Mouse (Mus musculus): Measurements from ENCODE around the gene Avpi1. TPM values are rescaled to one million over a fixed set of nuclear protein-coding genes. Genes with fewer than 3 reads are reported as not detected.

The Avpi1 gene
- polyA plus RNA-seq, 1 experiment from 2014 or later: 84.9 TPM

- WGBS: 80% methylated on average over 8 of the region's 8 CpGs
- no peak for ATAC-seq (ENCODE audit: low read depth)
- H3K27ac ChIP-seq (ENCODE audit: low read length): no peak overlapping the region
These were observed 50.3 kb downstream of the Avpi1 start for GRCm38 (mm10) chr19:42078566-42078965.

GRCm38 (mm10) chr19:42075992-42076391, 52.9 kb downstream of the Avpi1 start:
- Histone ChIP-seq H3K9me3 (ENCODE audit: control insufficient read depth, low read length) (no peaks in the 10 kb centered on the region), H3K36me3 (ENCODE audit: control insufficient read depth, insufficient read depth, low read length) (no peaks in the 10 kb centered on the region), H3K4me1 (replicated peaks; ENCODE audit: control insufficient read depth, insufficient read depth, low read length) (no peaks in the 10 kb centered on the region), H3K4me3 (ENCODE audit: low read length) (no peak overlapping the region), H3K9ac (ENCODE audit: low read length) (no peak overlapping the region), H3K27ac (ENCODE audit: low read length) (no peak overlapping the region), H3K4me2 (ENCODE audit: low read depth, low read length) (no peak overlapping the region), H3K27me3 (ENCODE audit: control insufficient read depth, insufficient read depth, low read depth, low read length) (no peaks in the 10 kb centered on the region)
- 90% methylated on average over 16 of the region's 16 CpGs for WGBS
- no peak for ATAC-seq (ENCODE audit: low read depth)

More at GRCm38 (mm10) chr19:42078566-42078965, 50.3 kb downstream of the Avpi1 start:
- no peaks in the 10 kb centered on the region for H3K27me3 ChIP-seq (ENCODE audit: control insufficient read depth, insufficient read depth, low read depth, low read length)
- H3K4me3 ChIP-seq (ENCODE audit: low read length): no peak overlapping the region
- no peak overlapping the region for H3K4me2 ChIP-seq (ENCODE audit: low read depth, low read length)
- no peaks in the 10 kb centered on the region for H3K4me1 ChIP-seq (replicated peaks; ENCODE audit: control insufficient read depth, insufficient read depth, low read length)
- no peaks in the 10 kb centered on the region for H3K36me3 ChIP-seq (ENCODE audit: control insufficient read depth, insufficient read depth, low read length)
- no peak overlapping the region for H3K9ac ChIP-seq (ENCODE audit: low read length)
- no peaks in the 10 kb centered on the region for H3K9me3 ChIP-seq (ENCODE audit: control insufficient read depth, low read length)

- Histone ChIP-seq H3K27ac (ENCODE audit: low read length) (no peak overlapping the region), H3K36me3 (ENCODE audit: control insufficient read depth, insufficient read depth, low read length) (no peaks in the 10 kb centered on the region), H3K9ac (ENCODE audit: low read length) (no peak overlapping the region), H3K9me3 (ENCODE audit: control insufficient read depth, low read length) (no peaks in the 10 kb centered on the region), H3K27me3 (ENCODE audit: control insufficient read depth, insufficient read depth, low read depth, low read length) (no peaks in the 10 kb centered on the region), H3K4me3 (ENCODE audit: low read length) (no peak overlapping the region), H3K4me2 (ENCODE audit: low read depth, low read length) (no peak overlapping the region), H3K4me1 (replicated peaks; ENCODE audit: control insufficient read depth, insufficient read depth, low read length) (no peaks in the 10 kb centered on the region)
- ATAC-seq (ENCODE audit: low read depth): no peak
- whole genome bisulfite sequencing: 82% methylated on average over 2 of the region's 2 CpGs
These were observed 53.8 kb downstream of the Avpi1 start for GRCm38 (mm10) chr19:42075051-42075450.

Other genes with a start within 250 kb of the Avpi1 start
- 9.9 and 11.4 TPM in 2 replicates for gene Rrp12, start 232.9 kb downstream of the Avpi1 start, polyA plus RNA-seq (2015; fragmentation: Nextera tagmentation; extraction: Ambion mirVana)
- 609 and 641 TPM in 2 replicates for gene Pgam1, start 217.1 kb downstream of the Avpi1 start, polyA plus RNA-seq (2015; fragmentation: Nextera tagmentation; extraction: Ambion mirVana)
- 60.0 and 65.9 TPM in 2 replicates for gene Exosc1, start 195.6 kb downstream of the Avpi1 start, polyA plus RNA-seq (2015; fragmentation: Nextera tagmentation; extraction: Ambion mirVana)
- gene Zdhhc16, start 195.6 kb downstream of the Avpi1 start, polyA plus RNA-seq (2015; fragmentation: Nextera tagmentation; extraction: Ambion mirVana): 82.3 and 84.4 TPM in 2 replicates
- 30.2 and 31.8 TPM in 2 replicates for gene Mms19, start 147.9 kb downstream of the Avpi1 start, polyA plus RNA-seq (2015; fragmentation: Nextera tagmentation; extraction: Ambion mirVana)
- 13.8 and 14.5 TPM in 2 replicates for gene Ubtd1, start 147.3 kb downstream of the Avpi1 start, polyA plus RNA-seq (2015; fragmentation: Nextera tagmentation; extraction: Ambion mirVana)
- 0.28 and 0.84 TPM in 2 replicates for gene Ankrd2, start 93.1 kb downstream of the Avpi1 start, polyA plus RNA-seq (2015; fragmentation: Nextera tagmentation; extraction: Ambion mirVana)
- 1.3 and 2.9 TPM in 2 replicates for gene Hoga1, start 83.4 kb downstream of the Avpi1 start, polyA plus RNA-seq (2015; fragmentation: Nextera tagmentation; extraction: Ambion mirVana)
- gene 4933411K16Rik, start 76.8 kb downstream of the Avpi1 start, polyA plus RNA-seq (2015; fragmentation: Nextera tagmentation; extraction: Ambion mirVana): not detected in 2 replicates
- 16.5 and 18.5 TPM in 2 replicates for gene Morn4, start 42.7 kb downstream of the Avpi1 start, polyA plus RNA-seq (2015; fragmentation: Nextera tagmentation; extraction: Ambion mirVana)
- 7.5 and 8.4 TPM in 2 replicates for gene Pi4k2a, start 38.6 kb downstream of the Avpi1 start, polyA plus RNA-seq (2015; fragmentation: Nextera tagmentation; extraction: Ambion mirVana)
- 8.9 and 9.8 TPM in 2 replicates for gene Marveld1, start 18.3 kb upstream of the Avpi1 start, polyA plus RNA-seq (2015; fragmentation: Nextera tagmentation; extraction: Ambion mirVana)
- gene Zfyve27, start 34.9 kb upstream of the Avpi1 start, polyA plus RNA-seq (2015; fragmentation: Nextera tagmentation; extraction: Ambion mirVana): 26.3 and 26.4 TPM in 2 replicates
- 0.35 and 0.60 TPM in 2 replicates for gene Sfrp5, start 73.2 kb upstream of the Avpi1 start, polyA plus RNA-seq (2015; fragmentation: Nextera tagmentation; extraction: Ambion mirVana)
- gene Golga7b, start 118.5 kb upstream of the Avpi1 start, polyA plus RNA-seq (2015; fragmentation: Nextera tagmentation; extraction: Ambion mirVana): 0.11 and 0.40 TPM in 2 replicates